Mouse (Mus musculus) cerebellum, postnatal 10 days (tissue): ENCODE measurements around the gene Clip2.
A peak's percentile ranks its signal among the peaks of the same experiment; 100 is the strongest.
"Not testable (repeated sequence)": the region's sequence is repeated elsewhere in the genome, so short reads cannot be mapped to it uniquely, and the experiment has no call there.

ENCODE experiments used
- DNase-seq, 2 experiments: peaks; one replicate each; pipeline ENCODE4 v3.0.0; 2021; ENCODE audit warnings: mixed read lengths in 2 of 2

Clip2 gene

GRCm38 (mm10) chr5:134485900-134486665 is 66.2 kb downstream of the Clip2 start:
- DNase-seq: peak; percentile 84 to 86

- DNase-seq: no peak
These were observed 67.0 kb downstream of the Clip2 start for GRCm38 (mm10) chr5:134485183-134485730.

- DNase-seq: no peak
These were observed 68.9 kb downstream of the Clip2 start for GRCm38 (mm10) chr5:134483291-134483690.

- no peak for DNase-seq
These were observed 69.9 kb downstream of the Clip2 start for GRCm38 (mm10) chr5:134482331-134482730.

GRCm38 (mm10) chr5:134478886-134479285 is 73.3 kb downstream of the Clip2 start:
- DNase-seq: not testable (repeated sequence)

GRCm38 (mm10) chr5:134475686-134476085 is 76.5 kb downstream of the Clip2 start:
- not testable (repeated sequence) for DNase-seq

- DNase-seq: no peak
These were observed 77.1 kb downstream of the Clip2 start for GRCm38 (mm10) chr5:134475006-134475605.

- DNase-seq: peak; percentile 52 to 62
These were observed 78.3 kb downstream of the Clip2 start for GRCm38 (mm10) chr5:134473902-134474301.

- no peak for DNase-seq
These were observed 81.6 kb downstream of the Clip2 start for GRCm38 (mm10) chr5:134470538-134471169.

- no peak for DNase-seq
These were observed 82.6 kb downstream of the Clip2 start for GRCm38 (mm10) chr5:134469559-134470150.

GRCm38 (mm10) chr5:134468158-134468765 is 84.0 kb downstream of the Clip2 start:
- DNase-seq: no peak

- no peak for DNase-seq
These were observed 85.1 kb downstream of the Clip2 start for GRCm38 (mm10) chr5:134467030-134467549.

GRCm38 (mm10) chr5:134466296-134467029 is 85.8 kb downstream of the Clip2 start:
- no peak for DNase-seq

- DNase-seq: no peak
These were observed 87.0 kb downstream of the Clip2 start for GRCm38 (mm10) chr5:134465197-134465596.

GRCm38 (mm10) chr5:134464225-134464624 is 88.0 kb downstream of the Clip2 start:
- no peak for DNase-seq

GRCm38 (mm10) chr5:134462731-134463130 is 89.5 kb downstream of the Clip2 start:
- DNase-seq: no peak

GRCm38 (mm10) chr5:134462316-134462715 is 89.9 kb downstream of the Clip2 start:
- DNase-seq: no peak

- no peak for DNase-seq
These were observed 91.7 kb downstream of the Clip2 start for GRCm38 (mm10) chr5:134460546-134460945.

GRCm38 (mm10) chr5:134459096-134459495 is 93.1 kb downstream of the Clip2 start:
- DNase-seq: no peak

GRCm38 (mm10) chr5:134458416-134458815 is 93.8 kb downstream of the Clip2 start:
- DNase-seq: no peak

- DNase-seq: no peak
These were observed 94.9 kb downstream of the Clip2 start for GRCm38 (mm10) chr5:134457371-134457770.

- peak; percentile 89 to 90 for DNase-seq
These were observed 95.7 kb downstream of the Clip2 start, which contains the start of gene Gtf2ird1 for GRCm38 (mm10) chr5:134456503-134456962. Gene Gtf2ird1 (minus strand): TSS chr5:134456716.
